Mouse (Mus musculus): ENCODE measurements around the gene Pcyt1b. TPM values are rescaled to one million over a fixed set of nuclear protein-coding genes. Genes with fewer than 3 reads are reported as not detected.
A peak's percentile ranks its signal among the peaks of the same experiment; 100 is the strongest.

The Pcyt1b gene
- polyA plus RNA-seq, 1 experiment: 1.9 TPM

GRCm38 (mm10) chrX:93643600-93643999, 11.1 kb upstream of the Pcyt1b start:
- H3K36me3 ChIP-seq (ENCODE audit: control insufficient read depth, insufficient read depth): no peaks in the 10 kb centered on the region
- H3K79me2 ChIP-seq (ENCODE audit: control insufficient read depth, insufficient read depth): no peaks in the 10 kb centered on the region
- H3K4me3 ChIP-seq: no peak overlapping the region
- no peaks in the 10 kb centered on the region for H3K27me3 ChIP-seq (ENCODE audit: control insufficient read depth, insufficient read depth, insufficient read length)
- H3ac ChIP-seq (ENCODE audit: control insufficient read depth, insufficient read length): no peak overlapping the region
- H3K4me2 ChIP-seq (ENCODE audit: low read depth): no peak overlapping the region
- no peak for TF ChIP-seq MYOD1 (IDR thresholded peaks at IDR 0.05; ENCODE audit: control insufficient read depth in 1 of 3, insufficient read length in 2 of 3, low read depth in 2 of 3)
- no peak for TF ChIP-seq E2F4 (IDR thresholded peaks at IDR 0.05; ENCODE audit: insufficient read depth)
- no peak for TF ChIP-seq POLR2AphosphoS2 (IDR thresholded peaks at IDR 0.05; ENCODE audit: insufficient read length, low read depth)
- TF ChIP-seq MYOG (IDR thresholded peaks at IDR 0.05; ENCODE audit: control insufficient read depth in 1 of 3, insufficient read depth in 1 of 3, insufficient read length in 2 of 3, low read depth in 2 of 3): no peak
- no peak for TF ChIP-seq CEBPB (IDR thresholded peaks at IDR 0.05; ENCODE audit: insufficient read depth, poor library complexity, severe bottlenecking)
- no peak for TF ChIP-seq USF1 (IDR thresholded peaks at IDR 0.05; ENCODE audit: low read depth)
- no peak for TF ChIP-seq TCF12 (IDR thresholded peaks at IDR 0.05; ENCODE audit: insufficient read depth, poor library complexity, severe bottlenecking)
- no peak for TF ChIP-seq POLR2A (IDR thresholded peaks at IDR 0.05; ENCODE audit: insufficient read length, low read depth)
- no peak for TF ChIP-seq REST (IDR thresholded peaks at IDR 0.05; ENCODE audit: insufficient read depth, insufficient read length)
- no peak for TF ChIP-seq SRF (IDR thresholded peaks at IDR 0.05; ENCODE audit: control insufficient read depth, insufficient read length, low read depth)
- TF ChIP-seq MAX (IDR thresholded peaks at IDR 0.05; ENCODE audit: low read depth): no peak
- no peak for TF ChIP-seq TCF3 (IDR thresholded peaks at IDR 0.05; ENCODE audit: insufficient read length, low read depth)

- no peaks in the 10 kb centered on the region for H3K79me2 ChIP-seq (ENCODE audit: control insufficient read depth, insufficient read depth)
- H3K4me3 ChIP-seq: no peak overlapping the region
- no peak overlapping the region for H3ac ChIP-seq (ENCODE audit: control insufficient read depth, insufficient read length)
- no peak for TF ChIP-seq CEBPB (IDR thresholded peaks at IDR 0.05; ENCODE audit: insufficient read depth, poor library complexity, severe bottlenecking)
- TF ChIP-seq MYOG (IDR thresholded peaks at IDR 0.05; ENCODE audit: control insufficient read depth in 1 of 3, insufficient read depth in 1 of 3, insufficient read length in 2 of 3, low read depth in 2 of 3): no peak
- TF ChIP-seq REST (IDR thresholded peaks at IDR 0.05; ENCODE audit: insufficient read depth, insufficient read length): no peak
- no peak for TF ChIP-seq E2F4 (IDR thresholded peaks at IDR 0.05; ENCODE audit: insufficient read depth)
- no peak for TF ChIP-seq USF1 (IDR thresholded peaks at IDR 0.05; ENCODE audit: low read depth)
- TF ChIP-seq SRF (IDR thresholded peaks at IDR 0.05; ENCODE audit: control insufficient read depth, insufficient read length, low read depth): no peak
- no peaks in the 10 kb centered on the region for H3K36me3 ChIP-seq (ENCODE audit: control insufficient read depth, insufficient read depth)
- no peaks in the 10 kb centered on the region for H3K27me3 ChIP-seq (ENCODE audit: control insufficient read depth, insufficient read depth, insufficient read length)
- H3K4me2 ChIP-seq (ENCODE audit: low read depth): no peak overlapping the region
Observed at GRCm38 (mm10) chrX:93644022-93644421, 10.6 kb upstream of the Pcyt1b start.

- Histone ChIP-seq H3K36me3 (ENCODE audit: control insufficient read depth, insufficient read depth) (no peaks in the 10 kb centered on the region), H3K4me3 (no peak overlapping the region), H3K79me2 (ENCODE audit: control insufficient read depth, insufficient read depth) (no peaks in the 10 kb centered on the region), H3K27me3 (ENCODE audit: control insufficient read depth, insufficient read depth, insufficient read length) (no peaks in the 10 kb centered on the region), H3K4me2 (ENCODE audit: low read depth) (no peak overlapping the region), H3ac (ENCODE audit: control insufficient read depth, insufficient read length) (no peak overlapping the region)
- TF ChIP-seq MYOG (IDR thresholded peaks at IDR 0.05; ENCODE audit: control insufficient read depth in 1 of 3, insufficient read depth in 1 of 3, insufficient read length in 2 of 3, low read depth in 2 of 3) (no peak), REST (IDR thresholded peaks at IDR 0.05; ENCODE audit: insufficient read depth, insufficient read length) (no peak), TCF12 (IDR thresholded peaks at IDR 0.05; ENCODE audit: insufficient read depth, poor library complexity, severe bottlenecking) (no peak), E2F4 (IDR thresholded peaks at IDR 0.05; ENCODE audit: insufficient read depth) (no peak), POLR2AphosphoS2 (IDR thresholded peaks at IDR 0.05; ENCODE audit: insufficient read length, low read depth) (no peak), MYOD1 (IDR thresholded peaks at IDR 0.05; ENCODE audit: control insufficient read depth in 1 of 3, insufficient read length in 2 of 3, low read depth in 2 of 3) (no peak), POLR2A (IDR thresholded peaks at IDR 0.05; ENCODE audit: insufficient read length, low read depth) (no peak), TCF3 (IDR thresholded peaks at IDR 0.05; ENCODE audit: insufficient read length, low read depth) (no peak), USF1 (IDR thresholded peaks at IDR 0.05; ENCODE audit: low read depth) (no peak)
Observed at GRCm38 (mm10) chrX:93650738-93651137, 3.9 kb upstream of the Pcyt1b start.

GRCm38 (mm10) chrX:93655153-93655552, 490 bp downstream of the Pcyt1b start:
- no peaks in the 10 kb centered on the region for H3K36me3 ChIP-seq (ENCODE audit: control insufficient read depth, insufficient read depth)
- H3K4me3 ChIP-seq: no peak overlapping the region
- H3K27me3 ChIP-seq (ENCODE audit: control insufficient read depth, insufficient read depth, insufficient read length): no peaks in the 10 kb centered on the region
- no peak for TF ChIP-seq TCF12 (IDR thresholded peaks at IDR 0.05; ENCODE audit: insufficient read depth, poor library complexity, severe bottlenecking)
- peak overlapping the region; percentile 27 for H3K4me2 ChIP-seq (ENCODE audit: low read depth)
- no peaks in the 10 kb centered on the region for H3K79me2 ChIP-seq (ENCODE audit: control insufficient read depth, insufficient read depth)
- H3ac ChIP-seq (ENCODE audit: control insufficient read depth, insufficient read length): no peak overlapping the region

GRCm38 (mm10) chrX:93663919-93664586, 9.4 kb downstream of the Pcyt1b start:
- H3K36me3 ChIP-seq (ENCODE audit: control insufficient read depth, insufficient read depth): no peaks in the 10 kb centered on the region
- H3K4me2 ChIP-seq (ENCODE audit: low read depth): no peak overlapping the region
- TF ChIP-seq TCF3 (IDR thresholded peaks at IDR 0.05; ENCODE audit: insufficient read length, low read depth) (no peak), MYOG (IDR thresholded peaks at IDR 0.05; ENCODE audit: control insufficient read depth in 1 of 3, insufficient read depth in 1 of 3, insufficient read length in 2 of 3, low read depth in 2 of 3) (no peak), POLR2A (IDR thresholded peaks at IDR 0.05; ENCODE audit: insufficient read length, low read depth) (no peak), E2F4 (IDR thresholded peaks at IDR 0.05; ENCODE audit: insufficient read depth) (no peak), SRF (IDR thresholded peaks at IDR 0.05; ENCODE audit: control insufficient read depth, insufficient read length, low read depth) (no peak), USF1 (IDR thresholded peaks at IDR 0.05; ENCODE audit: low read depth) (no peak), TCF12 (IDR thresholded peaks at IDR 0.05; ENCODE audit: insufficient read depth, poor library complexity, severe bottlenecking) (no peak)
- H3K79me2 ChIP-seq (ENCODE audit: control insufficient read depth, insufficient read depth): no peaks in the 10 kb centered on the region
- H3K27me3 ChIP-seq (ENCODE audit: control insufficient read depth, insufficient read depth, insufficient read length): no peaks in the 10 kb centered on the region
- H3K4me3 ChIP-seq: no peak overlapping the region
- H3ac ChIP-seq (ENCODE audit: control insufficient read depth, insufficient read length): no peak overlapping the region
